Mouse (Mus musculus) hematopoietic multipotent progenitor cell, adult 10-12 weeks (in vitro differentiated cells): Measurements from ENCODE around the gene Avpr1b. TPM values are rescaled to one million over a fixed set of nuclear protein-coding genes. Genes with fewer than 3 reads are reported as not detected.

ENCODE experiments used
- polyA plus RNA-seq: library from polyadenylated mRNA; stranded (reverse); fragments of >175 nt; gene quantifications from 2 replicates; pipeline ENCODE4 v1.2.3, GENCODE M21; 2012; ENCODE audit warnings: low replicate concordance

Avpr1b gene
- not detected in 2 replicates for polyA plus RNA-seq

DNA sequence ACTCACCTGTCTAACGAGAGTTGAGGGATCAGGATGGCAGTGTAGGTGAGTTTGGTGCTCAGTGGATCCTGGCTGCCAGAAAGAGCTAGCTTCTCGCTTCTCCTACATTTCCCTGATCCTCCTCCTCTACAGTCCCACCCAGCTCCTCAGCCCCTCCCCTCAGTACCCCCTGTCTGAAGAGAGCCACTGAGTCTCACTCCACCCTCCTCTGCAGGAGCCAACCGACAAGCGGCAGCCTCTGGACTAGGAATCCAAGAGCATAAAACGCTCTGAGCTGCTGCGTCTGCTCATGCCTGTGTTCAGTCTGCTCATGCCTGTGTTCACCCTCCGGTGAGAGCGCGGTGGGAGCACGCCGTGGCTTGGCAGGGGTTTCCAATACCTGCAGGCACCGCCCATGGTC, at the start of gene Avpr1b:
Gene Avpr1b (plus strand): TSS at position 335 of the 400 bp plus-strand sequence.

DNA sequence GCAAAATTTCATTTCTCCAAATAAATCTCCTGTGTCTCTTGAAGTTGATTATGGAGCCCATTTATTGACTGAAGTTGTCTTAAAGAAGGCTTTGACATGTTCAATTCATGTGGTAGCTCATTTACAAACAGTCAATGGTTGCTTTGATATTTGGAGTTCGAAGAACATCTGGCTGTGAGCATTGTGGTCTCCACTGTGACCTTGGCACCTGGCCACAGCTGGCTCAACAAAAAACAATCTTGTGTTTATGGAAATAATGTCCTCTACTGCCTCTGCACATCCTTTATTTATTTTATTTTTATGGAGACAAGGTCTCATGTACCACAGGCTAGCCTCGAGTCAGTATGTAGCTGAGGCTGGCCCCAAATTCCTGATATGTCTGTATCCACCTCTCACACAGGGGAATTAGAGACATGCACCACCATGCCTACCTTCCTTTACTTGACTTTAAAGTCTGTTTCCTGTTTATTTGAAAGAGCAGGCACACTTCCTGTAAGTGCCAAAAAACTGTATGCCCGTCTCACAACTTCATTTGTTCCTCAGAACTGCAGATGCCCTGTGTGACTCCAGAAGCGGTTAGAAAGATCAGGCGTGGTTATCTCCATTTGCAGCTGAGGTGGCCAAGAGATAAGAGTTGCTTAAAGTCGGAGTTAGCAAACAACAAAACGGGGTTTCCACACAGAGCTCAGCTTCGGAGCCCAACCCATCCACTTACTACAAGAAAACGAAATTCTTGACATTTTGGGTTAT, 38.9 kb downstream of the Avpr1b start, which contains the start of gene Ctse:
Gene Ctse (plus strand): TSS at position 516 of the 750 bp plus-strand sequence.

Other genes starting within 250 kb of the Avpr1b start
- gene Srgap2, start 71.9 kb upstream of the Avpr1b start, polyA plus RNA-seq: 10.7 and 14.6 TPM in 2 replicates
- gene Fam72a, start 71.3 kb upstream of the Avpr1b start, polyA plus RNA-seq: 0.52 and 0.72 TPM in 2 replicates
- 52.7 and 125 TPM in 2 replicates for gene Ctse, start 39.1 kb downstream of the Avpr1b start, polyA plus RNA-seq
- gene Rab7b, start 89.5 kb downstream of the Avpr1b start, polyA plus RNA-seq: 0.73 and 1.7 TPM in 2 replicates
- gene Slc26a9, start 144.8 kb downstream of the Avpr1b start, polyA plus RNA-seq: not detected in 2 replicates
- 0.02 and 0.04 TPM in 2 replicates for gene Pm20d1, start 198.1 kb downstream of the Avpr1b start, polyA plus RNA-seq
- gene Slc41a1, start 228.3 kb downstream of the Avpr1b start, polyA plus RNA-seq: 10.0 and 29.0 TPM in 2 replicates